In the genomic region with DNA sequence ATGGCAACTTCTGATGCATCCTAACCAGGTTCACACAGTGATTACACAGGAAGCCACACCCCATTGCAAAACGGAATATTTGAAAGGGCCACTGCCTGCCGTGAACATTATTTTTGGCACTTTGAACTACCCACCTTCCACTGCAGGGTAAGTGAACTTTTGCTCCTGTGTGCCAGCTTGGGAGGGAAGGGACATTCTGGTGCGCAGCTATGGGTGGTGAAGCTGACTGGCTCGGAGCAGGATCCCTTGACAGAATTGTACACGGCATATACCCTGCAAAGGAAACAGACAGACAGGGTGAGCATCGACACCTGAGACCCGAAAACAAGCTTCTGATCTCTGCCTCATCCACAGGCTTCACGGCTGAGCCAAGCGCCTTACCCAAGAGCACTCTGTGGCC, we compare ENCODE assay signal across 28 mouse cellular contexts.
DNase-seq lines count a peak whose midpoint lies in the region; ATAC-seq and TF ChIP-seq lines count a peak whose summit lies in the region.
"Had no signal": no experiment of that assay in that cellular context is flagged by ENCODE, and none has a peak within 500 bp of the region (broad histone marks: within the 10 kb centered on the region; RNA-seq: fewer than 3 reads in every experiment).

No protein-coding gene starts in this region.

- H3K9ac ChIP-seq in heart, embryonic 12.5 days: no peak overlapping the region
- H3K9ac ChIP-seq in heart, postnatal 0 days (replicated peaks; ENCODE audit: low read depth, low read length): no peak overlapping the region
- H3K9ac ChIP-seq: forebrain, embryonic 15.5 days; hindbrain, embryonic 13.5 days; limb, embryonic 15.5 days; neural tube, embryonic 13.5 days had no signal

- no peak for TF ChIP-seq EP300 in heart, postnatal 0 days (IDR thresholded peaks at IDR 0.05; ENCODE audit: low read depth)

- ATAC-seq in heart, embryonic 12.5 days (ENCODE audit: insufficient number of reproducible peaks, low FRiP score): no peak
- 0 out of 2 replicates have a peak, but pooled peaks have one; percentile 11 for ATAC-seq in heart, postnatal 0 days (ENCODE audit: insufficient read depth, low read depth)
- no peak for ATAC-seq in granulocyte monocyte progenitor cell, adult 5-6 weeks (replicated peaks; ENCODE audit: poor library complexity, severe bottlenecking)
- ATAC-seq: forebrain, embryonic 15.5 days; midbrain, embryonic 16.5 days; Patski had no signal

- no peak overlapping the region for H3K4me3 ChIP-seq in heart, embryonic 12.5 days
- H3K4me3 ChIP-seq in heart, postnatal 0 days (ENCODE audit: low read depth, low read length): no peak overlapping the region
- H3K4me3 ChIP-seq: embryonic facial prominence, embryonic 10.5 days; forebrain, embryonic 15.5 days; hindbrain, embryonic 13.5 days; limb, embryonic 15.5 days; midbrain, embryonic 10.5 days; myocyte; neural tube, embryonic 13.5 days had no signal

- 67% methylated on average over 9 of the region's 9 CpGs for WGBS in heart, embryonic 12.5 days
- WGBS in heart, postnatal 0 days: 43% methylated on average over 9 of the region's 9 CpGs

- no peaks in the 10 kb centered on the region for H3K9me3 ChIP-seq in heart, embryonic 12.5 days (replicated peaks)
- no peaks in the 10 kb centered on the region for H3K9me3 ChIP-seq in heart, postnatal 0 days (replicated peaks; ENCODE audit: control insufficient read depth, low read length)
- H3K9me3 ChIP-seq: embryonic facial prominence, embryonic 10.5 days; forebrain, embryonic 15.5 days; hindbrain, embryonic 13.5 days; limb, embryonic 15.5 days; midbrain, embryonic 10.5 days; neural tube, embryonic 13.5 days had no signal

- TF ChIP-seq CTCF in heart, postnatal 0 days (IDR thresholded peaks at IDR 0.05; ENCODE audit: low read depth): no peak

- peaks cover 72% of the 10 kb centered on the region for H3K36me3 ChIP-seq in heart, embryonic 12.5 days
- peaks cover 56% of the 10 kb centered on the region for H3K36me3 ChIP-seq in heart, postnatal 0 days (replicated peaks; ENCODE audit: control insufficient read depth, insufficient read depth, low read length)
- H3K36me3 ChIP-seq: forebrain, embryonic 15.5 days; G1E; hindbrain, embryonic 13.5 days had no signal

- no peak overlapping the region; the same call in 1 of the 2 replicates for H3K4me2 ChIP-seq in heart, embryonic 12.5 days
- no peak overlapping the region for H3K4me2 ChIP-seq in heart, postnatal 0 days (ENCODE audit: low read depth, low read length)
- H3K4me2 ChIP-seq: forebrain, embryonic 15.5 days; hindbrain, embryonic 13.5 days; limb, embryonic 15.5 days; neural tube, embryonic 13.5 days had no signal

- H3K4me1 ChIP-seq in heart, embryonic 12.5 days (replicated peaks): peaks cover 50% of the 10 kb centered on the region
- peaks cover 40% of the 10 kb centered on the region for H3K4me1 ChIP-seq in heart, postnatal 0 days (ENCODE audit: control insufficient read depth, insufficient read depth)
- H3K4me1 ChIP-seq: limb, embryonic 15.5 days had no signal

- H3K27ac ChIP-seq in heart, embryonic 12.5 days (ENCODE audit: poor library complexity, severe bottlenecking): peak overlapping the region; percentile 63
- peak overlapping the region; percentile 75 for H3K27ac ChIP-seq in heart, postnatal 0 days (ENCODE audit: low read depth)
- H3K27ac ChIP-seq: embryonic facial prominence, embryonic 10.5 days; forebrain, embryonic 15.5 days; hindbrain, embryonic 13.5 days; limb, embryonic 15.5 days; midbrain, embryonic 10.5 days; neural tube, embryonic 13.5 days had no signal

- no peak for DNase-seq in heart, adult 18-20 months
- DNase-seq in kidney, adult 9 months: peak; percentile 73
- DNase-seq in kidney, postnatal 4 days: no peak
- no peak for DNase-seq in heart, postnatal 0 days (ENCODE audit: low spot score)
- peak; percentile 52 to 65 for DNase-seq in kidney, postnatal 36 days
- DNase-seq: adrenal gland, adult 2 months; B cell, adult 2 months; cerebellum, adult 11 months; cerebellum, postnatal 10 days; left cerebral cortex, postnatal 4 days; lung, adult 18-20 months; lung, postnatal 10 days; retina, postnatal 1 day; right cerebral cortex, postnatal 25 days; spleen, adult 18-20 months had no signal

- H3K27me3 ChIP-seq in heart, embryonic 12.5 days (replicated peaks): no peaks in the 10 kb centered on the region
- no peaks in the 10 kb centered on the region for H3K27me3 ChIP-seq in heart, postnatal 0 days (ENCODE audit: control insufficient read depth, insufficient read depth, low read length)
- H3K27me3 ChIP-seq: CH12.LX; forebrain, embryonic 15.5 days; hindbrain, embryonic 13.5 days; limb, embryonic 15.5 days; neural tube, embryonic 13.5 days; Patski had no signal

Comparison
In these comparisons a context has a peak if more than half of its experiments do, and no peak if none do; other contexts are left out.
1. DNase-seq: peak in kidney, adult 9 months (single experiment) and kidney, postnatal 36 days (2 of 2); none in heart, adult 18-20 months (0 of 2), kidney, postnatal 4 days (0 of 2) and heart, postnatal 0 days (single experiment).